Mouse (Mus musculus) bone marrow, adult 2 months (tissue): ENCODE data around the gene Arfgef3.

ENCODE experiments used
- CTCF ChIP-seq: fragments of 200-500 bp; IDR thresholded peaks from 2 replicates; pipeline ENCODE4 v1.5.1; 2011; ENCODE audit warnings: low read length, control low read depth; ENCODE audit not compliant: control insufficient read depth, insufficient read depth
- POLR2A ChIP-seq: fragments of 200-500 bp; IDR thresholded peaks from 2 replicates; pipeline ENCODE4 v1.6.1; 2011; ENCODE audit warnings: low read depth, mild to moderate bottlenecking, control low read depth, low read length, borderline replicate concordance; ENCODE audit not compliant: control insufficient read depth

- TF ChIP-seq CTCF, result no peak
- no peak for TF ChIP-seq POLR2A
These were observed 64.9 kb downstream of the Arfgef3 start for GRCm38 (mm10) chr10:18678836-18679235.
